Mouse (Mus musculus) limb, embryonic 11.5 days (tissue): ENCODE results near the gene E330021D16Rik. TPM values are rescaled to one million over a fixed set of nuclear protein-coding genes. Genes with fewer than 3 reads are reported as not detected.
"Not testable (repeated sequence)": the region's sequence is repeated elsewhere in the genome, so short reads cannot be mapped to it uniquely, and the experiment has no call there.

Experiments
- ATAC-seq: fragments of 200-750 bp; cut with Nextera tagmentation; 2 replicates; pipeline ENCODE4 v1.8.0; 2017; ENCODE audit warnings: low read depth; ENCODE audit not compliant: insufficient number of reproducible peaks, low FRiP score, low TSS enrichment
- DNase-seq: peaks from one replicate; pipeline ENCODE4 v3.0.0-alpha.2; 2015; ENCODE audit warnings: low spot score
- H3K27ac ChIP-seq: fragments of 300-500 bp; sonication (generic); replicated peaks from 2 replicates; pipeline ENCODE4 v1.5.1; 2014; ENCODE audit warnings: low read depth, mild to moderate bottlenecking, low read length
- H3K27me3 ChIP-seq: fragments of 300-500 bp; sonication (generic); 2 replicates; pipeline ENCODE4 v1.6.1; 2014; ENCODE audit warnings: mild to moderate bottlenecking, low read length, mixed read lengths; ENCODE audit not compliant: control insufficient read depth, insufficient read depth
- H3K36me3 ChIP-seq: fragments of 300-500 bp; sonication (generic); 2 replicates; pipeline ENCODE4 v1.6.1; 2014; ENCODE audit warnings: mild to moderate bottlenecking, low read length, moderate library complexity, mixed read lengths; ENCODE audit not compliant: control insufficient read depth, insufficient read depth
- H3K4me1 ChIP-seq: fragments of 300-500 bp; sonication (generic); 2 replicates; pipeline ENCODE4 v1.6.1; 2014; ENCODE audit warnings: low read length, mixed read lengths; ENCODE audit not compliant: control insufficient read depth, insufficient read depth
- H3K4me2 ChIP-seq: fragments of 300-500 bp; sonication (generic); 2 replicates; pipeline ENCODE4 v1.6.1; 2014; ENCODE audit warnings: low read depth, mild to moderate bottlenecking, moderate library complexity; ENCODE audit not compliant: severe bottlenecking
- H3K4me3 ChIP-seq: fragments of 300-500 bp; sonication (generic); 2 replicates; pipeline ENCODE4 v1.5.1; 2014; ENCODE audit warnings: low read depth, low read length
- H3K9ac ChIP-seq: fragments of 300-500 bp; sonication (generic); 2 replicates; pipeline ENCODE4 v1.6.1; 2014; ENCODE audit warnings: mild to moderate bottlenecking, low read length
- H3K9me3 ChIP-seq: fragments of 300-500 bp; sonication (generic); 2 replicates; pipeline ENCODE4 v1.6.1; 2016; ENCODE audit warnings: low read length; ENCODE audit not compliant: control insufficient read depth
- WGBS: fragments of 180-500 bp; shearing (Covaris S2); extraction: QIAGEN DNeasy Blood & Tissue Kit; methylation state at CpG from one replicate; pipeline ENCODE4 v1.1.7; 2014; 5-methylcytosine and 5-hydroxymethylcytosine counted together
- polyA plus RNA-seq: library from polyadenylated mRNA; unstranded; fragments of >200 nt; fragmentation: Nextera tagmentation; extraction: Ambion mirVana; gene quantifications from 2 replicates; pipeline ENCODE4 v1.2.1, GENCODE M21; 2014

The E330021D16Rik gene
- polyA plus RNA-seq, 1 experiment from 2014 or later = not detected

GRCm38 (mm10) chr6:136449930-136450329 is 34.6 kb upstream of the E330021D16Rik start:
- H3K4me1 ChIP-seq = no peaks in the 10 kb centered on the region
- H3K27ac ChIP-seq = no peak overlapping the region
- ATAC-seq (no peak), DNase-seq (no peak)
- H3K27me3 ChIP-seq = no peaks in the 10 kb centered on the region
- H3K9ac ChIP-seq = no peak overlapping the region
- WGBS = 86% methylated on average over 1 of the region's 1 CpGs
- no peak overlapping the region for H3K4me3 ChIP-seq
- H3K9me3 ChIP-seq = no peaks in the 10 kb centered on the region
- no peaks in the 10 kb centered on the region for H3K36me3 ChIP-seq
- H3K4me2 ChIP-seq = no peak overlapping the region

DNA sequence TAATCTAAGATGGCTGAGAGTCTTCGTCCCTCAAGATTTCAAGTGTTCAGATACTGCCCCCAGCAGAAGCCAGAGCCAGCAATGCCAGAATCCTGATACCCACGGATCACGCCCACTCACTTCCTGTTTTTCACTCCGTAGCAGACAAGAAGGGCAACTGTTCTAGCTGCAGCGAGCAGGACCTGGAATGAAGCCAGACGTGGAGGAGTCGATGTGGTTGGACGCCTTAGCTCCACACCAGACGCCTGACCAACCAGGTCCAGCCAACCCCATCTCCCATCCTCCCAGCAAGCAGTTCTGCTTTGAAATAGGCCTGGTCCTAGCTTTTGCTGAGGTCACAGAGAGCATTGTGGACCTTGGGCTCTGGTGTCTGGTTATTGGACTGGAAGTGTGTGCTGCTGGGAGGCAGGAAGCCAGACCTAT is 33.9 kb upstream of the E330021D16Rik start:
- no peak for ATAC-seq
- no peaks in the 10 kb centered on the region for H3K4me1 ChIP-seq
- DNase-seq = no peak
- no peaks in the 10 kb centered on the region for H3K27me3 ChIP-seq
- no peak overlapping the region for H3K9ac ChIP-seq
- no peaks in the 10 kb centered on the region for H3K36me3 ChIP-seq
- no peak overlapping the region for H3K27ac ChIP-seq
- WGBS = 81% methylated on average over 9 of the region's 9 CpGs
- no peaks in the 10 kb centered on the region for H3K9me3 ChIP-seq
- no peak overlapping the region for H3K4me2 ChIP-seq
- no peak overlapping the region for H3K4me3 ChIP-seq

- not testable (repeated sequence) for H3K4me2 ChIP-seq, H3K27me3 ChIP-seq, H3K9ac ChIP-seq, H3K36me3 ChIP-seq, H3K9me3 ChIP-seq, ATAC-seq, H3K4me1 ChIP-seq, DNase-seq, H3K27ac ChIP-seq, H3K4me3 ChIP-seq
- WGBS = 68% methylated on average over 2 of the region's 2 CpGs
Observed at GRCm38 (mm10) chr6:136439205-136439604, 23.8 kb upstream of the E330021D16Rik start.

- H3K9ac ChIP-seq, H3K27me3 ChIP-seq, H3K36me3 ChIP-seq, ATAC-seq, H3K9me3 ChIP-seq, H3K4me3 ChIP-seq, H3K27ac ChIP-seq, H3K4me1 ChIP-seq, H3K4me2 ChIP-seq, DNase-seq: not testable (repeated sequence)
- 91% methylated on average over 3 of the region's 3 CpGs for WGBS
Observed at GRCm38 (mm10) chr6:136436151-136436550, 20.8 kb upstream of the E330021D16Rik start.

DNA sequence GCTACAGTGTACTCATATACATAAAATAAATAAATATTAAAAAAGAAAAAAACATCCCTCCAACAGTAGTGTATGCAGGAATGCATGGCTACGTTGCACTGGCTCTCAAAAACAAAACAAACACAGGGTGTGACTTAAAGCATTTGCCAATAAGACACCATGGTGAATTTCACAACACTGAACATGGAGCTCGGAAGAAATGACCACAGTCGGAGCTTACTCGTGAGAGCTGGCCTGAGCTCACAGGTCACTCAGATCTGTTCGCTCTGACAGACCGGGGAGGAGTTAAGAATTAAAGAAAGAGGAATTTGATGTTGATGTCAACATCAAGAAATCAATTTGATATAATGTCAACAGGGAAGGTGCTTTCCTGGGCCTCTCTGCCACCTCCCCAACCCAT is 18.2 kb upstream of the E330021D16Rik start:
- WGBS = 95% methylated on average over 6 of the region's 6 CpGs
- no peak overlapping the region for H3K4me3 ChIP-seq
- H3K4me2 ChIP-seq = no peak overlapping the region
- H3K36me3 ChIP-seq = no peaks in the 10 kb centered on the region
- no peak overlapping the region for H3K27ac ChIP-seq
- H3K4me1 ChIP-seq = peaks cover 4% of the 10 kb centered on the region; the same call in 1 of the 2 replicates
- no peak for ATAC-seq
- no peaks in the 10 kb centered on the region for H3K27me3 ChIP-seq
- H3K9ac ChIP-seq = no peak overlapping the region
- H3K9me3 ChIP-seq = no peaks in the 10 kb centered on the region
- no peak for DNase-seq

GRCm38 (mm10) chr6:136431896-136432248 is 16.5 kb upstream of the E330021D16Rik start:
- no peak overlapping the region for H3K9ac ChIP-seq
- no peak overlapping the region for H3K27ac ChIP-seq
- no peak overlapping the region for H3K4me3 ChIP-seq
- no peak overlapping the region for H3K4me2 ChIP-seq
- 42% methylated on average over 7 of the region's 7 CpGs for WGBS
- no peaks in the 10 kb centered on the region for H3K36me3 ChIP-seq
- H3K27me3 ChIP-seq = no peaks in the 10 kb centered on the region
- ATAC-seq (no peak), DNase-seq (no peak)
- H3K4me1 ChIP-seq = no peaks in the 10 kb centered on the region
- no peaks in the 10 kb centered on the region for H3K9me3 ChIP-seq

DNA sequence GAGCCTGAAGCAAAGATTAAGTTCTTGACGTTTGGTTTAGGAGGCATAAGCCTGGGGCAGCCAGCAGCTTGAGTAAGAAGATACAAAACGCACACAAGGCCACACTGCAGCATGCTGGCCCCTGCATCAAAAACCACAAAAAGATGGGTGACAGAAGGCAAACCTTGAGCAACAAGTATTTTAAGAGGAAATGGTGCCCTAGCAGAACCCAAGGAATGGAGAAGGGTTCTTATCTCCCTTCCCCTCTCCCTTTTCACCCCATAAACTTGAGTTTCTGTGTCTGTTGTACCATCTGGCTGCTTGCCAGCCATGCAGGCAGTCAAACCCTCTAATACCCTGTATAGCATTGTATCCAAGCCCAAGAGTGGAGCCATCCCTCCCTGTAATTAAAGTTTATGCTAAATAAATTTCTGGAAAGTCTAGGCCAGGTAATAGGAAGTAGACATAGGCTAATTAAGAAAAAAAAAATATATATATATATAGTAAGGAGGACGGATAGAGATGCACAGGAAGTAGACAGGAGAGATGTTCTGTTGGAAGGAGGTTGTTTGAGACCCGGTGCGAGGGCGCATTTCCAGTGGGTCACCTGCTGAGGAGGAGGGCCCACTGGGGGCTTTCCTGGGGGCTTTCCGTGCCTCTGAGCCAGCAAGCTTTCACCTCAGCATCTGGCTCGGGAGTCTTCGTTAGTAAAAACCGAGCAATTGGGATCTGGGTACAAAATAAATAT is 16.0 kb upstream of the E330021D16Rik start:
- ATAC-seq (no peak), DNase-seq (no peak)
- no peak overlapping the region for H3K27ac ChIP-seq
- H3K27me3 ChIP-seq = no peaks in the 10 kb centered on the region
- no peaks in the 10 kb centered on the region for H3K9me3 ChIP-seq
- no peak overlapping the region for H3K4me2 ChIP-seq
- no peaks in the 10 kb centered on the region for H3K36me3 ChIP-seq
- H3K9ac ChIP-seq = no peak overlapping the region
- H3K4me1 ChIP-seq = no peaks in the 10 kb centered on the region
- WGBS = 65% methylated on average over 10 of the region's 10 CpGs
- H3K4me3 ChIP-seq = no peak overlapping the region

- no peak overlapping the region for H3K27ac ChIP-seq
- H3K9me3 ChIP-seq = no peaks in the 10 kb centered on the region
- no peaks in the 10 kb centered on the region for H3K4me1 ChIP-seq
- H3K9ac ChIP-seq = no peak overlapping the region
- WGBS = 52% methylated on average over 4 of the region's 4 CpGs
- no peak overlapping the region for H3K4me2 ChIP-seq
- H3K27me3 ChIP-seq = no peaks in the 10 kb centered on the region
- no peak overlapping the region for H3K4me3 ChIP-seq
- no peaks in the 10 kb centered on the region for H3K36me3 ChIP-seq
- DNase-seq (no peak), ATAC-seq (no peak)
Observed at GRCm38 (mm10) chr6:136429441-136429840, 14.1 kb upstream of the E330021D16Rik start.

DNA sequence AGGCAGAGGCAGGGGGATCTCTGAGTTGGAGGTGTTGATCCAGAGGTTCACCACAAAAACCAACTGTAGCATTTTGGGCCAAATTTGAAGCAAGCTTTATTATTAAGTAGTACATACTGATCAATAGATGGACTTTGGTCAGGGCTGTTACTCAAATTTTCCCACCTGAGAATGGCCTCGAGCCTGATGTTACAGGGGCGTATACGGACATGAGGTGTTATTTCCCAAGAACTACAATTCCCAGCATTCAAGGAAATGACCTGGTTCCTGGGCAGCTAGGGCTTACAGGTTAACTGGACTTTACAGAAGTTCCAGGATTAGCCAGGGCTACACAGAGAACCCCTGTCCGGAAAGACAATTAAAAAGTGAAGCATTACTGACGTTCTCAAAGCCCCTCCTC is 13.0 kb upstream of the E330021D16Rik start:
- no peak for ATAC-seq
- DNase-seq = no peak

More for the DNA sequence above, 13.0 kb upstream of the E330021D16Rik start:
- Histone ChIP-seq H3K27ac (no peak overlapping the region), H3K36me3 (no peaks in the 10 kb centered on the region), H3K4me2 (no peak overlapping the region), H3K4me3 (no peak overlapping the region), H3K4me1 (no peaks in the 10 kb centered on the region), H3K27me3 (no peaks in the 10 kb centered on the region), H3K9me3 (no peaks in the 10 kb centered on the region), H3K9ac (no peak overlapping the region)
- WGBS = 86% methylated on average over 5 of the region's 5 CpGs
